Mouse (Mus musculus): ENCODE data around the gene Spata31d1a. TPM values are rescaled to one million over a fixed set of nuclear protein-coding genes. Genes with fewer than 3 reads are reported as not detected.

Spata31d1a gene
- polyA plus RNA-seq, 1 experiment from 2014 or later, result 0.17 TPM

DNA sequence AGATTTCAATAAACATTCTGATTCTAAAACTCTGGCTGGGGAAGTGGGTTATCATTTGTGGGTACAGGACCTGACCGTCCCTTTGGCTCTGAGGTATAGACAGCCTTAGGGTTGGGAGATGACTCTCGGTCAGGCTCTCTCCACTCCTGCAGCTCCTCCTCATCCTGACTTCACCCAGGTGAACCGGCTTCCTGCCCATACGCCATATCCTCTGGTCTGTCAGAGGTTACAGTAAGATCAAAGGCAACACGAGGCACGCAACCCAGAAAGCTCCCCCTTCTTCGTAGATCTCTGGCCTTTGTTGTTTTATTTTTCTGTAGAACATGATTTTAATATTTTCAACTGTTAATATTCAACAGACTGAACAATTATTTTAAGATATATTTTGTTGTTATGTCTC lies 14.3 kb downstream of the Spata31d1a start:
- Histone ChIP-seq H3K4me1 (peaks cover 4% of the 10 kb centered on the region; the same call in 1 of the 2 replicates), H3K9ac (no peak overlapping the region), H3K27ac (no peak overlapping the region), H3K36me3 (replicated peaks) (no peaks in the 10 kb centered on the region), H3K9me3 (peaks cover 4% of the 10 kb centered on the region; the same call in 1 of the 2 replicates), H3K27me3 (no peaks in the 10 kb centered on the region), H3K4me2 (no peak overlapping the region), H3K4me3 (replicated peaks) (no peak overlapping the region)
- 88% methylated on average over 7 of the region's 7 CpGs for WGBS
- ATAC-seq (ENCODE audit: low FRiP score), result no peak

DNA sequence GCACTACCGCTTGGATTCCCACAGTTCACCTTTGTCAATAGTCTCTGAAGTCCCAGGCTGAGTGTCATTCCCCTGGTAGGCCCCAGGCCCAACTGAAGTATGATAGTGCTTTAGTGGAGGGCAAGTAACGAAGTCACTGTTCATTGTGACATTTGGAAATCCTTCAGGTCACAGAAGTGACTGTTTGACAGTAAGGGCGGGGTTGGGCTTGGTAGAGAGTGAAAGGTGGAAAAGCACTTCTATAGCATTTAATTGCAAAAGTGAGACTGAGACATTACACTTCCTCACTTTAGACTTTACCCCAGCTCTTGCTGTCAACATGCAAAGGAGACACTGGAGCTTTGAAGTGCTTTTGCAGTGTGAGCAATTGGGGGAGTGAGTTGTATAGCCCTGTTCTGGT lies 16.1 kb downstream of the Spata31d1a start, which contains the start of gene 4921517D22Rik:
4921517D22Rik (minus strand) TSS at position 101 of the 400 bp plus-strand sequence.
- Histone ChIP-seq H3K27ac (no peak within 1 kb of the TSS), H3K4me1 (peaks cover 4% of the 10 kb centered on the region; the same call in 1 of the 2 replicates), H3K4me2 (no peak within 1 kb of the TSS), H3K36me3 (replicated peaks) (no peaks in the 10 kb centered on the region), H3K9ac (no peak within 1 kb of the TSS), H3K27me3 (no peaks in the 10 kb centered on the region), H3K9me3 (peaks cover 6% of the 10 kb centered on the region; the same call in 1 of the 2 replicates), H3K4me3 (replicated peaks) (no peak within 1 kb of the TSS)
- WGBS, result 83% methylated on average over 3 of the region's 3 CpGs
- ATAC-seq (ENCODE audit: low FRiP score), result no peak

DNA sequence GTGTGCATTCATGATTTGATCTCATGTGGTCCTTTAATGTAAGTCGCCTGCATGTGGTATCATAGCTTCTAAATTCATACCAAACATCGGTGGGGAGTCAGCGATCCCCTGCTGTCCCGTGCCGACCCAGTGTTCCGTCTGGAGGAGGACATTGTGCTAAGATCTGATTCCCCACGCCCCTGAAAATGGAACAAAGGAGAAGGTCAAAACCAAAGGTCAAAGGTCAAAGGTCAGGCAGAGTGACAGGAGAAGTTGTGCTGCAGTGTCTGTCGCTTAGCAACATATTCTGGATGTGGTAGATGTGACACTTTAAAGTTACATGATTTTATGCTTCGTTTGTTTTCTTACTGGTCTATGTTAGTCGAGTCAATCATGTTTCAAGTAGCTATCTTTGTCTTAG lies 18.7 kb downstream of the Spata31d1a start:
- Histone ChIP-seq H3K27me3 (no peaks in the 10 kb centered on the region), H3K4me2 (no peak overlapping the region), H3K27ac (no peak overlapping the region), H3K36me3 (replicated peaks) (no peaks in the 10 kb centered on the region), H3K4me3 (replicated peaks) (no peak overlapping the region), H3K9me3 (peaks cover 6% of the 10 kb centered on the region; the same call in 1 of the 2 replicates), H3K4me1 (peaks cover 4% of the 10 kb centered on the region; the same call in 1 of the 2 replicates), H3K9ac (no peak overlapping the region)
- no peak for ATAC-seq (ENCODE audit: low FRiP score)
- WGBS, result 37% methylated on average over 10 of the region's 10 CpGs

DNA sequence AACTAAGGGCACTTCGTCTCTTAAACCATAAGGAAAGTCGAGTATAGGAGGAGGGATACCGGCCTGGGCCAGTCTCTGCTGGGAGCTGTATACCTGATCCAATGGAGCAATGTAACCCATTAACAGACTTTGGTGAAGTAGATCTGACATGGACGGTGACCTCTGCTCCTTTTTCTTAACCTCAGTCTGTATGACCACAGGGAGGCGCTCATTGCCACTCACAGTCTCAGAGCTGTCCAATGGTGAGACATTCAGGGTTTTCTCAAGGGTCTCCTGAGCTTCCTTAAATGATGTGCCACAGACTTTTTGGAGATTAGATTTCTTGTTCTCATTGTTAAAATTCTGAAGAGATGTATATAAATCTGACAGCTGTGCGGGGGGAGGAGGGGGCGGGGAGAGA lies 19.6 kb downstream of the Spata31d1a start:
- 86% methylated on average over 7 of the region's 7 CpGs for WGBS
- no peak overlapping the region for H3K4me2 ChIP-seq

DNA sequence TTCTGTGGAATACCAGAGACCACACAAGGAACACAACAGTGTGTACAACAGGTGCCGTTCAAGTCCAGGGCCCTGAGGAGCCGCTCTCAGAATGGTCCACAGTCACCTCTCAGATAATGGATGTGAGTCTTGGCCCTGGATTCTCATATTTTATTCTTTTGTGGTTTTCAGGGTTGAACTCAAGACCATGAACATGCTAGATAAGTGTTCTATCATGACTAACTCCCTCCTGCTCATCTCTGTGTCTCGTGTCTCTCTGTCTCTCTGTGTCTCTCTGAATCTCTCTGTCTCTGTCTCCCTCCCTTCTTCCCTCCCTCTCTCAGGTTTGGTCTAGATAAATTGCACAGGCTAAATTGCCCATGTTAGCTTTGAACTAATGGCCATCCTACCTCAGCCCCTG lies 20.3 kb downstream of the Spata31d1a start:
- Histone ChIP-seq H3K27ac (no peak overlapping the region), H3K4me1 (peaks cover 4% of the 10 kb centered on the region; the same call in 1 of the 2 replicates), H3K4me3 (replicated peaks) (no peak overlapping the region), H3K36me3 (replicated peaks) (no peaks in the 10 kb centered on the region), H3K4me2 (no peak overlapping the region), H3K9me3 (peaks cover 6% of the 10 kb centered on the region; the same call in 1 of the 2 replicates), H3K9ac (no peak overlapping the region), H3K27me3 (no peaks in the 10 kb centered on the region)
- no peak for ATAC-seq (ENCODE audit: low FRiP score)
- WGBS, result 93% methylated on average over 3 of the region's 3 CpGs

More for the DNA sequence above, 19.6 kb downstream of the Spata31d1a start:
- peaks cover 6% of the 10 kb centered on the region; the same call in 1 of the 2 replicates for H3K9me3 ChIP-seq
- no peaks in the 10 kb centered on the region for H3K27me3 ChIP-seq
- no peak overlapping the region for H3K9ac ChIP-seq
- no peak overlapping the region for H3K27ac ChIP-seq
- peaks cover 4% of the 10 kb centered on the region; the same call in 1 of the 2 replicates for H3K4me1 ChIP-seq
- H3K4me3 ChIP-seq (replicated peaks), result no peak overlapping the region
- ATAC-seq (ENCODE audit: low FRiP score), result no peak
- H3K36me3 ChIP-seq (replicated peaks), result no peaks in the 10 kb centered on the region

DNA sequence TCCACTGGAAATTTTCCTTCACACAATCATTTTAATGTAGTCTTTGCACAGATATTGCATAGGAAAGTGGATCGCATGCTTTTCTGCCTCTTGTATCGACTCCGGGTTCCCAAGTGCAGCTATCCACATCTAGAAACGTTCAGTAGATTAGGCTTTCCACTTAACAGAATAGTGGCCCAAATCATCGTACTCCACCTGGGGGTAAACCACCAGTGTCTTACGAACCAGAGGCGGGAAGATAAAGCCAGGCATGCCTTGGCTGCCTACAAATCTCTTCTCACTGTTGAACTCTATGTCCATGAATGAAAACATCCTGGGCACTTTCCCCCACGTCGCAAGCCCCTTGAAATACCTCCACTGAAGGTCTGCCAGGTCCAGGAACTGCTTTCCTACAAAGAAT lies 20.8 kb downstream of the Spata31d1a start:
- Histone ChIP-seq H3K27ac (no peak overlapping the region), H3K4me1 (peaks cover 4% of the 10 kb centered on the region; the same call in 1 of the 2 replicates), H3K4me3 (replicated peaks) (no peak overlapping the region), H3K9me3 (peaks cover 6% of the 10 kb centered on the region; the same call in 1 of the 2 replicates), H3K4me2 (no peak overlapping the region), H3K36me3 (replicated peaks) (no peaks in the 10 kb centered on the region), H3K9ac (no peak overlapping the region), H3K27me3 (no peaks in the 10 kb centered on the region)
- 87% methylated on average over 9 of the region's 9 CpGs for WGBS
- no peak for ATAC-seq (ENCODE audit: low FRiP score)

DNA sequence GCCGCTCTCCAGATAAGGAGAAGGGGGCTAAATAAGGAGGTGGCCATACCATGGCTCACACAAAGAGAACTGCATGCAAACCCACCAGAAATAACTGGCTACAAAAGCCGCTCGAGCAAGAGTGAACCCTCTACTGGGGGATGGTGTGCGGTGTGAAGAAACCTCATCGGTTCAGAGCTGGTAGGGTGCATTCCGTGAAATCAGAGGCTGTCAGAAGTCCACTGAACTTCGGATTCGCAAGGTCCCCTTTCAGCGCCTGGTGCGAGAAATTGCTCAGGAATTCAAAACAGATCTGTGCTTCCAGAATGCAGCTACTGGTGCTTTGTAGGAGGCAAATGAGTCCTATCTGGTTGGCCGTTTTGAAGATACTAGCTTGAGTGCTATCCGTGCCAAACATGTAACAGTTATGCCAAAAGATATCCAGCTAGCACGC lies 21.8 kb downstream of the Spata31d1a start:
- Histone ChIP-seq H3K9me3 (peaks cover 6% of the 10 kb centered on the region; the same call in 1 of the 2 replicates), H3K4me3 (replicated peaks) (no peak overlapping the region), H3K9ac (no peak overlapping the region), H3K36me3 (replicated peaks) (no peaks in the 10 kb centered on the region), H3K27ac (no peak overlapping the region), H3K4me2 (no peak overlapping the region), H3K4me1 (peaks cover 4% of the 10 kb centered on the region; the same call in 1 of the 2 replicates), H3K27me3 (no peaks in the 10 kb centered on the region)
- ATAC-seq (ENCODE audit: low FRiP score), result no peak
- WGBS, result 77% methylated on average over 13 of the region's 13 CpGs

DNA sequence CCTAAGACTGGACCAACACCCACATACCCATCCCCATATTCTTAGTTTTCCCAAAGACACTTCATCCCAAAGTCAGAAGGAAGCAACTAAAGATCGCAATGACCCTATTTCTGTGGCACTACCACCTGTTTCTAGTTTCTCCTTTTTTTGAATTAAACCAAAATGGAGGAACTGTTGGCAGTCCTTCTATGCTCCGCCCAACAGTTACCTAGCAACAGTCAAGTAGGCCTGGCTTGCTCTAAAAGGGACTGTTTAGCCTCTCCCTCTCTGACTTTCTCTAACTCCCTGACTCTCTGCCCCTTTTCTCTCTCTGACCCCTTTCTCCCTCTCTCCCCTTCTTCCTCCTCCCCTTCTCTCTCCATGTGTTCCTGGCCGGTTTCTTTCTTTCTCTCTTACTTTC lies 24.9 kb downstream of the Spata31d1a start:
- ATAC-seq (ENCODE audit: low FRiP score), result no peak
- no peak overlapping the region for H3K4me2 ChIP-seq
- no peaks in the 10 kb centered on the region for H3K9me3 ChIP-seq
- no peak overlapping the region for H3K9ac ChIP-seq
- no peaks in the 10 kb centered on the region for H3K4me1 ChIP-seq
- 83% methylated on average over 3 of the region's 3 CpGs for WGBS
- H3K4me3 ChIP-seq (replicated peaks), result no peak overlapping the region
- H3K27me3 ChIP-seq, result no peaks in the 10 kb centered on the region
- no peaks in the 10 kb centered on the region for H3K36me3 ChIP-seq (replicated peaks)
- no peak overlapping the region for H3K27ac ChIP-seq

DNA sequence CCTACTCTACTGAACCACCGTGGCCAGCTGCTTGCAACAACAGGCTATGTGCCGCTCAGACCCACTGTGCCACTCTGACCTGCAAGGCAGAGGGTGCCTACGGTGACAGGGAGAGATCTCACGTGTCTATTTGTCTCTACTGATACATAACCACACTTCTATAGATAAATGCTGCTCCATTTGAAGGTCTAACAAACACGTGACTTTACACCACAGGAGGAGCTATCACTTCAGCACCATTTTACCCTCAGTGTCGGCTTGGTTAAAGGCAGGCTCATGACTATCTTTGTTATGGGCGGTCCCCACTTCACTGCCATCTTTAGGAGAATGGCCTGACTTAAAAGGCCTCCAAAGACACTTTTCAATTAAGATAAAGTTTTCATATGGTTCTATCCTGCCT lies 27.5 kb downstream of the Spata31d1a start:
- H3K4me2 ChIP-seq, result no peak overlapping the region
- no peaks in the 10 kb centered on the region for H3K27me3 ChIP-seq
- H3K4me3 ChIP-seq (replicated peaks), result no peak overlapping the region
- ATAC-seq (ENCODE audit: low FRiP score), result no peak
- H3K9me3 ChIP-seq, result no peaks in the 10 kb centered on the region
- no peaks in the 10 kb centered on the region for H3K4me1 ChIP-seq
- H3K9ac ChIP-seq, result no peak overlapping the region
- H3K27ac ChIP-seq, result no peak overlapping the region
- 36% methylated on average over 7 of the region's 7 CpGs for WGBS
- no peaks in the 10 kb centered on the region for H3K36me3 ChIP-seq (replicated peaks)

DNA sequence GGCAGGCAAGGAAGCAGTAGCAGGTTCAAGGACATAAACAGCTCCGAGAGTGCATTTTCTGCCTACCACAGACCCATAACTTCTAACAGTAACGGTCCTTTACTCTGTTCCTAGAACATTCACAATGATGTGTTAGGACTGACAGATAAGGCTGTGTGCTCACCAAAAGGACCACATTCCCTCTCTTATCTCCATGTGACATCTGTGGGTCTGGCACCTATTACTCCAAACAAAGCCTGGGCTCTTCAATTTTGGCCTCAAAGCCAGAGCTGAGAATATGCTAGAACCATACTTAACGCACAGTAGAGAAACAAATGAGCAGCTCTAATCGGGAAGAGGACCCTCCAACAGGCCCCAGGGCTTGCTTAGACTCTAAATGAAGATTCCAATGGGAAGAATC lies 30.2 kb downstream of the Spata31d1a start:
- H3K9ac ChIP-seq, result no peak overlapping the region
- no peak for ATAC-seq (ENCODE audit: low FRiP score)
- WGBS, result 79% methylated on average over 4 of the region's 4 CpGs
- H3K4me1 ChIP-seq, result no peaks in the 10 kb centered on the region
- no peaks in the 10 kb centered on the region for H3K27me3 ChIP-seq
- H3K4me2 ChIP-seq, result no peak overlapping the region
- no peaks in the 10 kb centered on the region for H3K9me3 ChIP-seq
- no peak overlapping the region for H3K27ac ChIP-seq
- no peaks in the 10 kb centered on the region for H3K36me3 ChIP-seq (replicated peaks)
- H3K4me3 ChIP-seq (replicated peaks), result no peak overlapping the region

DNA sequence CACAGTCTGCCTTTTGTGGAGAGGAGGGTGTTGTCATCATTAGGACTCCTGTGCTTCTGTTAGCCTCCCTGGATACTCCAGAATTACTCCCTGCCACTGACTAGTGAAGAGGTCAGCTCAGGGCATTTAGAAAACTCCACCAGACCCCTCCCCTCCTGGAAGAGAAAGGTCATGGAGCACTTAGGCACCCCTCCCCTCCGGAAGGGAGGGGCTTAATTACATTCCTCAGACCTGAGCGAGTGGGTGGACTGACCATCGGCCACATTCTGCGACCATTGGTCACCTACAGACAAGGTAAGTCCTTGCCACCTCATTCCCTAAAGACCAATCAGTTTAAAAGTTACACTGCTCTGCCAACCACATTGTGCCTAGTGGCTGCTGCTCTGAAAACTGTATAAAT lies 30.8 kb downstream of the Spata31d1a start:
- Histone ChIP-seq H3K36me3 (replicated peaks) (no peaks in the 10 kb centered on the region), H3K9ac (no peak overlapping the region), H3K27me3 (no peaks in the 10 kb centered on the region), H3K4me1 (no peaks in the 10 kb centered on the region), H3K27ac (no peak overlapping the region), H3K4me3 (replicated peaks) (no peak overlapping the region), H3K9me3 (no peaks in the 10 kb centered on the region), H3K4me2 (no peak overlapping the region)
- WGBS, result 63% methylated on average over 4 of the region's 4 CpGs
- ATAC-seq (ENCODE audit: low FRiP score), result no peak

DNA sequence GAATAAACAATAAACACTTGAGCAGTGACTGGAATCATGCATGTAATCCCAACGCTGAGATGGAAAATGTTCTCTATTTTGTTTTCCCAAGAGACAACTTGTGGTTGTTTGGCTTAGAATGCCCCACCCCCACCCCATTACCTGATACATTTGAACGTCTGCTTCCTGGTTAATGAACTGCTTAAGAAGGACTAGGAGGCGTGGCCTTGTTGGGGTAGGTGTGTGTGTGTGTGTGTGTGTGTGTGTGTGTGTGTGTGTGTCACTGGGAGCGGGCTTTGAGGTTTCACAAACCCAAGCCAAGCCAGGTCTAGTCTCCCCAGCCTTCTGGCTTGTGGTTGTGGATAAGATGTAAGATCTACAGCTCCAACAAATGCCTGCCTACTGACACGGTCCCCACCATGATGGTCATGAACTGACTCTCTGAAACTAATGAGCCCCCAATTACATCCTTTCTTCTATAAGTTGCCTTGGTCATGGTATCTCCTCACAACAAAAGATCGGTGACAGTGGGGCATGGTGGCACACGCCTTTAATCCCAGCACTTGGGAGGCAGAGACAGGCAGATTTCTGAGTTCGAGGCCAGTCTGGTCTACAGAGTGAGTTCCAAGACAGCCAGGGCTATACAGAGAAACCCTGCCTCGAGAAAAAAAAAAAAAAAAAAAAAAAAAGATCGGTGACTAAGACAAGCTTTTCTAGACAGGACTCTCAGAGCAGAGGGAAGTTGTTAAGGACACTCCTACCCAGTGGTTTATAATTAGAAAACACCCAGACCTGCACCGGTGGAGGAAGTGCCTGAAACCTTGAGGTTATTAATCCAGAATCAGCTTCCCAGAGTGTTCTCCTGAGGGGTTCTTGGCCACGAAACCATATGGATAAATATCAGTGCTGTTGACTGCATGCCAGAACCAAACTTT lies 33.6 kb downstream of the Spata31d1a start:
- no peaks in the 10 kb centered on the region for H3K9me3 ChIP-seq
- no peak overlapping the region for H3K9ac ChIP-seq
- ATAC-seq (ENCODE audit: low FRiP score), result no peak
- H3K4me1 ChIP-seq, result peaks cover 19% of the 10 kb centered on the region
- H3K4me3 ChIP-seq (replicated peaks), result no peak overlapping the region
- WGBS, result 84% methylated on average over 12 of the region's 12 CpGs
- H3K27ac ChIP-seq, result no peak overlapping the region
- H3K36me3 ChIP-seq (replicated peaks), result no peaks in the 10 kb centered on the region; the same call in 1 of the 2 replicates
- no peaks in the 10 kb centered on the region for H3K27me3 ChIP-seq
- peak overlapping the region; percentile 64 for H3K4me2 ChIP-seq

All from forebrain, embryonic 12.5 days (tissue).